Mouse (Mus musculus) duodenum, adult 2 months (tissue): Measurements from ENCODE around the gene Vmn1r76. TPM values are rescaled to one million over a fixed set of nuclear protein-coding genes. Genes with fewer than 3 reads are reported as not detected.

Source experiments
- polyA plus RNA-seq: library from polyadenylated mRNA; depleted of rRNA; stranded (reverse); fragments of >200 nt; gene quantifications from 2 replicates; pipeline ENCODE4 v1.2.3, GENCODE M21; 2012; ENCODE audit warnings: low replicate concordance; rRNA removed

Gene Vmn1r76
- not detected in 2 replicates for polyA plus RNA-seq

GRCm38 (mm10) chr7:11938113-11938512, at the start of gene Vmn1r76:
Vmn1r76 (minus strand) TSS chr7:11938213.

GRCm38 (mm10) chr7:11874330-11874729, 63.7 kb downstream of the Vmn1r76 start, which contains the start of gene Vmn1r75:
Vmn1r75 (plus strand) TSS chr7:11874630.

Other genes starting within 250 kb of the Vmn1r76 start
- not detected in 2 replicates for gene Vmn1r73, start 207.9 kb downstream of the Vmn1r76 start, polyA plus RNA-seq
- gene Vmn1r74, start 104.2 kb downstream of the Vmn1r76 start, polyA plus RNA-seq = not detected in 2 replicates
- gene Vmn1r75, start 63.6 kb downstream of the Vmn1r76 start, polyA plus RNA-seq = not detected in 2 replicates
- gene Vmn1r77, start 98.5 kb upstream of the Vmn1r76 start, polyA plus RNA-seq = not detected in 2 replicates
- not detected in 2 replicates for gene Vmn1r78, start 212.0 kb upstream of the Vmn1r76 start, polyA plus RNA-seq
- gene Vmn1r79, start 233.1 kb upstream of the Vmn1r76 start, polyA plus RNA-seq = not detected in 2 replicates